Mouse (Mus musculus) erythroblast, embryonic 14.5 days (primary cell): ENCODE measurements around the gene Cacna1d. TPM values are rescaled to one million over a fixed set of nuclear protein-coding genes. Genes with fewer than 3 reads are reported as not detected.

Experiments
- H3K27me3 ChIP-seq: 2 replicates; pipeline ENCODE4 v1.6.1; 2012; ENCODE audit warnings: inconsistent platforms; ENCODE audit not compliant: control insufficient read depth
- H3K36me3 ChIP-seq: 2 replicates; pipeline ENCODE4 v1.6.1; 2012; ENCODE audit warnings: mild to moderate bottlenecking, inconsistent platforms; ENCODE audit not compliant: control insufficient read depth
- H3K4me1 ChIP-seq: 2 replicates; pipeline ENCODE4 v1.6.1; 2012; ENCODE audit warnings: inconsistent platforms; ENCODE audit not compliant: control insufficient read depth
- H3K4me3 ChIP-seq: replicated peaks from 2 replicates; pipeline ENCODE3; 2012; ENCODE audit warnings: moderate library complexity, mild to moderate bottlenecking, inconsistent platforms
- H3K9me3 ChIP-seq: 2 replicates; pipeline ENCODE4 v1.6.1; 2012; ENCODE audit warnings: low read length, inconsistent platforms, mixed read lengths; ENCODE audit not compliant: control insufficient read depth
- GATA1 ChIP-seq: IDR thresholded peaks from 2 replicates; pipeline ENCODE4 v1.6.1; 2012; ENCODE audit warnings: low read length, inconsistent platforms, mixed read lengths
- TAL1 ChIP-seq: IDR thresholded peaks from 3 replicates; pipeline ENCODE4 v1.6.1; 2012; ENCODE audit warnings: low read length, inconsistent platforms, mixed read lengths
- polyA plus RNA-seq: library from polyadenylated mRNA; stranded (reverse); fragments of >175 nt; gene quantifications from 2 replicates; pipeline ENCODE4 v1.2.3, GENCODE M21; 2012

Gene Cacna1d
- polyA plus RNA-seq, 1 experiment = not detected

- H3K36me3 ChIP-seq = no peaks in the 10 kb centered on the region
- H3K27me3 ChIP-seq = no peaks in the 10 kb centered on the region
- no peaks in the 10 kb centered on the region for H3K4me1 ChIP-seq
- no peak for TF ChIP-seq TAL1
- no peak for TF ChIP-seq GATA1
- H3K9me3 ChIP-seq = no peaks in the 10 kb centered on the region
- no peak overlapping the region for H3K4me3 ChIP-seq
Observed at GRCm38 (mm10) chr14:30200310-30200709, 290.9 kb downstream of the Cacna1d start.

GRCm38 (mm10) chr14:30198882-30199281 lies 292.4 kb downstream of the Cacna1d start:
- H3K27me3 ChIP-seq = no peaks in the 10 kb centered on the region
- no peaks in the 10 kb centered on the region for H3K9me3 ChIP-seq
- TF ChIP-seq GATA1 (no peak), TAL1 (no peak)
- no peak overlapping the region for H3K4me3 ChIP-seq
- no peaks in the 10 kb centered on the region for H3K36me3 ChIP-seq
- no peaks in the 10 kb centered on the region for H3K4me1 ChIP-seq

GRCm38 (mm10) chr14:30198116-30198515 lies 293.1 kb downstream of the Cacna1d start:
- Histone ChIP-seq H3K4me3 (no peak overlapping the region), H3K36me3 (no peaks in the 10 kb centered on the region), H3K27me3 (no peaks in the 10 kb centered on the region), H3K9me3 (no peaks in the 10 kb centered on the region), H3K4me1 (no peaks in the 10 kb centered on the region)
- TF ChIP-seq TAL1 = no peak
- TF ChIP-seq GATA1 = no peak

- Histone ChIP-seq H3K4me3 (no peak overlapping the region), H3K27me3 (no peaks in the 10 kb centered on the region), H3K4me1 (no peaks in the 10 kb centered on the region), H3K9me3 (no peaks in the 10 kb centered on the region), H3K36me3 (no peaks in the 10 kb centered on the region)
- TF ChIP-seq GATA1 (no peak), TAL1 (no peak)
Observed at GRCm38 (mm10) chr14:30196959-30197358, 294.3 kb downstream of the Cacna1d start.

GRCm38 (mm10) chr14:30196235-30196634 lies 295.0 kb downstream of the Cacna1d start:
- Histone ChIP-seq H3K4me3 (no peak overlapping the region), H3K9me3 (no peaks in the 10 kb centered on the region), H3K36me3 (no peaks in the 10 kb centered on the region), H3K27me3 (no peaks in the 10 kb centered on the region), H3K4me1 (no peaks in the 10 kb centered on the region)
- TF ChIP-seq TAL1 (no peak), GATA1 (no peak)

- no peaks in the 10 kb centered on the region for H3K36me3 ChIP-seq
- TF ChIP-seq GATA1 (no peak), TAL1 (no peak)
- H3K9me3 ChIP-seq = no peaks in the 10 kb centered on the region
- no peaks in the 10 kb centered on the region for H3K4me1 ChIP-seq
- H3K4me3 ChIP-seq = no peak overlapping the region
- no peaks in the 10 kb centered on the region for H3K27me3 ChIP-seq
Observed at GRCm38 (mm10) chr14:30190308-30190971, 300.8 kb downstream of the Cacna1d start.

GRCm38 (mm10) chr14:30185616-30186274 lies 305.5 kb downstream of the Cacna1d start:
- H3K27me3 ChIP-seq = no peaks in the 10 kb centered on the region
- no peak overlapping the region for H3K4me3 ChIP-seq
- no peaks in the 10 kb centered on the region for H3K36me3 ChIP-seq
- TF ChIP-seq TAL1 (no peak), GATA1 (no peak)
- no peaks in the 10 kb centered on the region for H3K9me3 ChIP-seq
- H3K4me1 ChIP-seq = no peaks in the 10 kb centered on the region

GRCm38 (mm10) chr14:30184445-30185152 lies 306.7 kb downstream of the Cacna1d start:
- Histone ChIP-seq H3K36me3 (no peaks in the 10 kb centered on the region), H3K27me3 (no peaks in the 10 kb centered on the region), H3K4me3 (no peak overlapping the region), H3K9me3 (no peaks in the 10 kb centered on the region), H3K4me1 (no peaks in the 10 kb centered on the region)
- TF ChIP-seq TAL1 = no peak
- no peak for TF ChIP-seq GATA1

- Histone ChIP-seq H3K4me3 (no peak overlapping the region), H3K4me1 (no peaks in the 10 kb centered on the region), H3K9me3 (no peaks in the 10 kb centered on the region), H3K27me3 (no peaks in the 10 kb centered on the region), H3K36me3 (no peaks in the 10 kb centered on the region)
- TF ChIP-seq TAL1 (no peak), GATA1 (no peak)
Observed at GRCm38 (mm10) chr14:30184013-30184412, 307.2 kb downstream of the Cacna1d start.
